Mouse (Mus musculus) myocyte (in vitro differentiated cells): ENCODE results near the gene Ceacam1.
"Not testable (repeated sequence)": the region's sequence is repeated elsewhere in the genome, so short reads cannot be mapped to it uniquely, and the experiment has no call there.

Source experiments
- CEBPB ChIP-seq: IDR thresholded peaks from 2 replicates; pipeline ENCODE4 v1.6.1; 2011; ENCODE audit warnings: mild to moderate bottlenecking, moderate library complexity; ENCODE audit not compliant: poor library complexity, insufficient read depth, severe bottlenecking
- E2F4 ChIP-seq: IDR thresholded peaks from one replicate; pipeline ENCODE4 v1.6.1; 2011; ENCODE audit warnings: mild to moderate bottlenecking, control low read depth, moderate library complexity; ENCODE audit not compliant: insufficient read depth
- MAX ChIP-seq: IDR thresholded peaks from one replicate; pipeline ENCODE4 v1.6.1; 2011; ENCODE audit warnings: low read depth, mild to moderate bottlenecking, control low read depth
- MYOD1 ChIP-seq, 3 experiments: IDR thresholded peaks; one replicate each; pipeline ENCODE4 v1.6.1; 2011; ENCODE audit warnings: control low read depth in 2 of 3, low read depth in 2 of 3, mild to moderate bottlenecking in 2 of 3, moderate library complexity in 1 of 3; ENCODE audit not compliant: insufficient read length in 2 of 3, control insufficient read depth in 1 of 3
- POLR2A ChIP-seq: IDR thresholded peaks from one replicate; pipeline ENCODE4 v1.6.1; 2011; ENCODE audit warnings: low read depth, mild to moderate bottlenecking, control low read depth, moderate library complexity; ENCODE audit not compliant: insufficient read length
- TCF12 ChIP-seq: IDR thresholded peaks from one replicate; pipeline ENCODE4 v1.6.1; 2011; ENCODE audit warnings: mild to moderate bottlenecking, control low read depth; ENCODE audit not compliant: poor library complexity, insufficient read depth, severe bottlenecking

DNA sequence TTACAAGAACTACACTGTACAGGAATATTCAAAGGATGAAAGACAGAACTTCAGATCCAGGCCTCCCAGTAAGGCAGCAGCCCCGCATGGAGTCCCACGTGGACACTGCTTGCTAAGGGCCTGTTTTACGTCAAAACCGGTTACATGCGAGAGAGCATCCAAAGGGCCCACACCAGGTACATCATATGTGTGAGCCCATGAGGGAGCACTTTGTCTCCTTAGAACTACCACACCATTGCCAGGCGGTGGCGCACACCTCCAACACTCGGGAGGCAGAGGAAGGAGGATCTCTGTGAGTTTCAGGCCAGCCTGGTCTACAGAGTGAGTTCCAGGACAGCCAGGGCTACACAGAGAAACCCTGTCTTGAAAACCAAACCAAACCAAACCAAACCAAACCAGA, 3.4 kb upstream of the Ceacam1 start:
- TF ChIP-seq TCF12; MYOD1 (IDR thresholded peaks at IDR 0.05; ENCODE audit: control insufficient read depth in 1 of 3, insufficient read length in 2 of 3, low read depth in 2 of 3); E2F4; CEBPB; POLR2A; MAX: not testable (repeated sequence)
